Mouse (Mus musculus) cortical plate, adult 2 months (tissue): Measurements from ENCODE around the gene Hus1. TPM values are rescaled to one million over a fixed set of nuclear protein-coding genes. Genes with fewer than 3 reads are reported as not detected.

Source experiments
- H3K27ac ChIP-seq: fragments of 200-500 bp; 2 replicates; pipeline ENCODE4 v1.5.1; 2012; ENCODE audit warnings: low read length, control low read depth, inconsistent platforms; ENCODE audit not compliant: insufficient read depth
- H3K4me1 ChIP-seq: fragments of 200-500 bp; 2 replicates; pipeline ENCODE4 v1.6.1; 2011; ENCODE audit warnings: low read length; ENCODE audit not compliant: control insufficient read depth, insufficient read depth
- H3K4me3 ChIP-seq: fragments of 200-500 bp; 2 replicates; pipeline ENCODE4 v1.5.1; 2011; ENCODE audit warnings: mild to moderate bottlenecking, low read length, control low read depth; ENCODE audit not compliant: insufficient read depth
- CTCF ChIP-seq: fragments of 200-500 bp; IDR thresholded peaks from 2 replicates; pipeline ENCODE4 v1.5.1; 2011; ENCODE audit warnings: mild to moderate bottlenecking, control low read depth, low read length; ENCODE audit not compliant: insufficient read depth; ENCODE audit errors: extremely low read depth
- POLR2A ChIP-seq: fragments of 200-500 bp; IDR thresholded peaks from 2 replicates; pipeline ENCODE4 v1.6.1; 2011; ENCODE audit warnings: mild to moderate bottlenecking, low read length, control low read depth; ENCODE audit not compliant: insufficient read depth; ENCODE audit errors: extremely low read depth
- polyA plus RNA-seq: library from polyadenylated mRNA; depleted of rRNA; stranded (reverse); fragments of >200 nt; gene quantifications from 2 replicates; pipeline ENCODE4 v1.2.3, GENCODE M21; 2012; rRNA removed

Gene Hus1
- polyA plus RNA-seq, 1 experiment, result 12.8 TPM

GRCm38 (mm10) chr11:8955678-8956077 lies 55.3 kb downstream of the Hus1 start:
- TF ChIP-seq CTCF (peak; percentile 48; the same call in 1 of the 2 replicates), POLR2A (no peak)
- Histone ChIP-seq H3K4me1 (no peaks in the 10 kb centered on the region), H3K4me3 (no peak overlapping the region), H3K27ac (no peak overlapping the region)

- no peak overlapping the region for H3K27ac ChIP-seq
- no peak overlapping the region for H3K4me3 ChIP-seq
- no peak for TF ChIP-seq POLR2A
- TF ChIP-seq CTCF, result no peak
- no peaks in the 10 kb centered on the region for H3K4me1 ChIP-seq
Observed at GRCm38 (mm10) chr11:8949765-8950430, 61.1 kb downstream of the Hus1 start.

DNA sequence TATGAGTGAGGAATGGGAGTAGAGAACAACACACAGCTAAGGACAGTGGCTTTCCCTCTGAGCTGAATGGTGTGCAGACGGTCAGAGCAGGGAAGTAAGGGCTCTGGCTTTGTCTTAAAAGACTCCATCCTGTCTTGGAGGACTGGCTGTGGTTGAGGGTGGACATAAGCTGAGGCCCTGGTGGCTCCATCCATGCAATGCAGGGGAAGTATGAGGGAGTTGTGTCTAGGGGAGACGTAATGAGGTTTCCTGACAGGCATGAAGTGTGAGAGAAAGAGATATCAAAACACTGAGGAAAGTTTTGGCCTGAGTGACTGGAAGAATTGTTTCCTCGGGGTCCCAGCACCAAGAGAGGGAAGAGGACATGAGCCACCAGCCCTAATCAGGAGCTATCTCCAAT lies 62.1 kb downstream of the Hus1 start:
- no peak for TF ChIP-seq CTCF
- TF ChIP-seq POLR2A, result no peak
- Histone ChIP-seq H3K4me3 (no peak overlapping the region), H3K27ac (no peak overlapping the region), H3K4me1 (no peaks in the 10 kb centered on the region)

- Histone ChIP-seq H3K4me3 (no peak overlapping the region), H3K27ac (no peak overlapping the region), H3K4me1 (no peaks in the 10 kb centered on the region)
- TF ChIP-seq POLR2A, result no peak
- no peak for TF ChIP-seq CTCF
Observed at GRCm38 (mm10) chr11:8944114-8944513, 66.9 kb downstream of the Hus1 start.

Other genes starting within 250 kb of the Hus1 start
- 0.06 TPM in 2 replicates for gene Pkd1l1, start 37.9 kb downstream of the Hus1 start, polyA plus RNA-seq
- gene Gm11992, start 37.4 kb upstream of the Hus1 start, polyA plus RNA-seq, result 0.81 and 1.1 TPM in 2 replicates
- 0.08 TPM in 1 of 2 replicates, not detected in the other for gene Sun3, start 37.8 kb upstream of the Hus1 start, polyA plus RNA-seq
- 4.7 and 5.6 TPM in 2 replicates for gene Upp1, start 106.9 kb upstream of the Hus1 start, polyA plus RNA-seq
- gene Abca13, start 180.8 kb upstream of the Hus1 start, polyA plus RNA-seq, result under 0.01 and 0.04 TPM in 2 replicates